Mouse (Mus musculus): Measurements from ENCODE around the gene Golga4.

DNA sequence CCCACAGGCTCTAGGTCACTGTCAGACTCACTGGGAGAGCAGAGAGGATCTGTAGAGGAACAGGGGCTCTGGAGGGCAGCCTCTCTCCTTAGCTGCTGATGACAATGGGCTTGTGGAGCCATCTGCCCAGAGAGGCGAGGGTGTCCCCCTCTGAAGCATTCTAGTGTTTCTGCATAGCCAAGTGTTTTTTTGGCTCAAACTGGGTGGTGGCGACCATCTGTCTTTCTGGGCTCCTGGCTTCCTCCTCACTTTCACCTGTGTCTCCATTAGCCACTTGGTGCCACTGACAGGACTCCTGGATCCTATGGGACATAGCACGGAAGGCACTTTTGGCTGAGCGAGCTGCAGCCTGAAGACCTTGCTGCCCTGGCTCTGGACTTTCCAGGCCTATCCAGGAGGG is 65.6 kb downstream of the Golga4 start:
- TF ChIP-seq EP300 (IDR thresholded peaks at IDR 0.05) (no peak), CTCF (IDR thresholded peaks at IDR 0.05) (no peak)

All from lung, postnatal 0 days (tissue).